Mouse (Mus musculus) layer of hippocampus, postnatal 36 days (tissue): ENCODE results near the gene Leng1. TPM values are rescaled to one million over a fixed set of nuclear protein-coding genes. Genes with fewer than 3 reads are reported as not detected.
"Not testable (repeated sequence)": the region's sequence is repeated elsewhere in the genome, so short reads cannot be mapped to it uniquely, and the experiment has no call there.

Experiments
- DNase-seq, 2 experiments: peaks; one replicate each; pipeline ENCODE4 v3.0.0; 2022
- total RNA-seq, 2 experiments: library from RNA; stranded (reverse); gene quantifications; 2 replicates each; pipeline ENCODE4 v1.2.3; 2021

Leng1 gene
- 1 to 10 TPM; 5.2 to 6.2 TPM for total RNA-seq

DNA sequence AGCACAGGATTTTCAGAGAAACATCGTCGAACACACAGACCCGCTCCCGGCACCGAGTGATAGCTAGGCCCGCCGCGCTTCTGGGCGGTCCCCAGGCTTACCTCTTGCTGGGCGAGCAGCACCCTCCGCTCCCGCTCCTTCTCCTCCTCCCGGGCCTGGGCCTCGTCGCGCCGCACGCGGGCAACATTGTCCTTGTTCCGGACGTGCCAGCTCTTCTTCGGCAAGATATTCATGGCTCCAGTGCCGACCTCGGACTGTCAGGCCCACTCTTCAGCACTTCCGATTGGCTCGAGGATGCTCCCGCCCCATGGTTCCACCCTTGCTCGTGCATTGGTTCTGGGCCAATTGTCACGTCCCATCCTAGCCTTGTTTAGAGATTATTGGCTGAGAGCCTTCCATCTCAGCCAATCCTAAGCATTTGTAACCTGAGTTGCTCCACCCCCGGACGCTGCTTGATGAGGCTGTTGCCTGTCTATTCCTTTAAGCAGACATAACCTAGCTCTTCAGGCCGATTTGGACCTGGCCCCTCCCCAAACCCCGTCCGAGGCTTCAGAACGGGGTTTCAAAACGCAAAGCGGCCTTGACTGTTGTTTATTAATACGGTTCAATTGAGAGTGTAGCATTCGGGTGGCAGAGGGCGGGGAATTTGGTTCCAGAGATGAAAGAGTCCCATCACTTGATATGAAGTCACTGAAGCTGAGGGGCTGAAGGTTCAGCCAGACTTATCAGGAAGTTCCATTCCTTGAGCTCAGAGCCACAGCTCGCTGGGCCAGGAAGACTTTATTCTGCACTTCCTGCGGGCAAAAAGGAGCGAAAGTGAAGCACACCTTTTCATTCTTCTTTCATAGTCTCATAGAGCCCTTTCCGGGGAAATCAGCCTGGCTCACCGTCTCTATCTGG is at the start of gene Leng1:
TSS of gene Leng1 (minus strand) at position 626 of the 900 bp plus-strand sequence.
- DNase-seq, result peak; percentile 96 to 97

DNA sequence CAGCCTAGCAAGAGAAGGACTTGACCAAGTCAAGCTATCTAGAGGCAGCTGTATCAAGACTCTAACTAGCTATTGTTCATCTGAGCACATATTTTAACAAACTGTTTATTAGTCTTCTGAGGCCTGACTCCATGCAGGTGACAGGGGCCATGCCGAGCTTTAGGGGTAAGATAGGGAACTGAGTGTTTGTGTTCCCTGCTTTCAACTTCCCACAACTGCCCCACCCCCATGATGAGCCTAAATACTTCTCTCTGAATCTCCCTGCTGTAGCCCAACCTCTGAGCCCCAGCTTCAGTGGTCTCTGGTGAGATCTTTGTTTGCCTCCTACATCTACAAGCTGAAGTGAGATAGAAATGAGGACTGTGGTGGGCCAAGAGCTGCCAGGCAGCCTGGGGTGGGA is 49.6 kb upstream of the Leng1 start:
- DNase-seq, result no peak

DNA sequence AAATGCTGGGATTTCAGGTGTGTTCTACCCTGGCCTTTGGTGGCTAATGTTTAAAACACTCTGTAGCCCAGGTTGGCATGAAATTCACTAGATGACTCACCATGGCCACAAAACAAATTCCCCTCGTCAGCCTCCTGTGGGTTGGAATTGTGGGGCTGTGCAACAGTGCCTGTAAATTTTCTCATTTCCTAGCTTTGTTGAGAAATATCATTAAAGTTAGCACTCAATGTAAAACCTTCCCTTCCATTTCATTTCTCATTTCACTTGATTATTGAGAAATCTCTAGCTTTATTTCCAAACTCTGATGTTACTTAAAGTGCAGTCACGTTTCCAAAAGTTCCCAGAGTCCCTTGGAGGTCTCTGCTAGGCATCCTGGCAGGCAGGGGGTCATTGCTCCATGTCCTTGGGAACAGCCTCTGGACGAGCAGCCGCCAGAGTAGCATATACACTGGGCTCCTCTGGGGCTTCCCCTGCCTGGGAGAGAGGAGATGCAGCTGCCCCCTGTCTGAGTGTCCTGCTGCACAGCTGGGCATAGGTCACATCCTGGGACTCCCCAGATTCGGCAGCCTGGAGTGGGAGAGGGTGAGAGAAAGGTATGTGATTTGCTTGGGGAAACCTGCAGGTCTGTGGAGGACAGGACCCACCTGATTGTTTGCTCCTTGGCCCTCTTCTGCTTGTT is 46.8 kb upstream of the Leng1 start:
- no peak for DNase-seq

DNA sequence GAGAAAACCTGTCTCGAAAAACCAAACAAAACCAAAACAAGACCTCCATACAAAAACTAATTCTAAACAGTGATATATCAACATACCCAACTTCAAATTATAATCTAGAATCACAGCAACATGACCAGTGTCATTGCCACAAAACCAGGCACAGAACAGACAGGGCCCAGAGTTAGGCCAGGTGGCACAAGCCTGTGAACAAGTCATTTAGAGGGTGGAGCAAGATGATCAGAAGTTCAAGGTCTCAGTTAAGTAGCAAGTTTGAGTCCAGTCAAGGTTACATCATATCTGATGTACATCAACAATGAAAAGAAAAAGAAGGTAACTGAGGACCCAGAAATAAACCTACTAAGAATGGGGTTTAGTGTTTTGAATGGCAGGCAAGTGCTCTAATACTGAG is 43.4 kb upstream of the Leng1 start:
- no peak for DNase-seq

- DNase-seq, result not testable (repeated sequence)
Observed at GRCm38 (mm10) chr7:3708447-3708980, 42.9 kb upstream of the Leng1 start.

- DNase-seq, result no peak
Observed at GRCm38 (mm10) chr7:3707568-3708413, 42.2 kb upstream of the Leng1 start.

DNA sequence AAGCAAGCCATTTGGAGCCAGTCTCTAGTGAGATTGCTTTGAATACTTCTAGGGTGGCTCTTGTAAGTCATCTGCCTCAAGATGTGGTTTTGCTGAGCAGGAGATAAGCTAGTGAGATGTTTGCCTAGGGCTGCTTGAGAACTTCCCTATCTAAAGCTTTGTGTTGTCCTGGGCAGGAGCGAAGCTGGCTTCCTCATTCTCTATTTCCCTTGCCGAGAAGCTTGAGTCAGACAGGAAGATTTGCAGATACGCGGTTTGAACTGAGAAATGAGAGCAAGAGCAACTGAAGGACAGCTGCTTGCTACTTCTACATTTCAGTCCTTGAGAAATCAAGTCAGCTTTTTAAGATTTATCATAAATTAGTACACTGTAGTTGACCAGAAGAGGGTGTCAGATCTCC is 41.4 kb upstream of the Leng1 start:
- no peak for DNase-seq

GRCm38 (mm10) chr7:3706343-3706934 is 40.8 kb upstream of the Leng1 start:
- no peak for DNase-seq

GRCm38 (mm10) chr7:3705911-3706310 is 40.3 kb upstream of the Leng1 start:
- DNase-seq, result no peak

- not testable (repeated sequence) for DNase-seq
Observed at GRCm38 (mm10) chr7:3705461-3705860, 39.8 kb upstream of the Leng1 start.

DNA sequence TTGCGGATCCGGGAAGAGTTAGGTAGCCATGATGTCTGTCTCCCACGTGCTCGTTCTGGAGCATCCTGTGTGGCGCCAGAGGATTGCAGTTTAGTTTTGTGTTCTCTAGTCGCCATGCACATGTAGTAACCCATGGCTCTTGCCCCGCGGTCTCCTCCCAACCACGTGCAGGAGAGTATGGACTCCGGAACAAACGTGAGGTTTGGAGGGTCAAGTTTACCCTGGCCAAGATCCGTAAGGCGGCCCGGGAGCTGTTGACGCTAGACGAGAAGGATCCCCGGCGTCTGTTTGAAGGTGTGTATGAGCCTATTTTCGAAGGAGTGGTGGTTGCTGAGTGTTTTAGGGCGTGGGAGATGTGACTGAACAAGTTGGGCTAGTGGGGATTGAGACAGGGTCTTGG is 38.8 kb upstream of the Leng1 start:
- DNase-seq, result no peak

DNA sequence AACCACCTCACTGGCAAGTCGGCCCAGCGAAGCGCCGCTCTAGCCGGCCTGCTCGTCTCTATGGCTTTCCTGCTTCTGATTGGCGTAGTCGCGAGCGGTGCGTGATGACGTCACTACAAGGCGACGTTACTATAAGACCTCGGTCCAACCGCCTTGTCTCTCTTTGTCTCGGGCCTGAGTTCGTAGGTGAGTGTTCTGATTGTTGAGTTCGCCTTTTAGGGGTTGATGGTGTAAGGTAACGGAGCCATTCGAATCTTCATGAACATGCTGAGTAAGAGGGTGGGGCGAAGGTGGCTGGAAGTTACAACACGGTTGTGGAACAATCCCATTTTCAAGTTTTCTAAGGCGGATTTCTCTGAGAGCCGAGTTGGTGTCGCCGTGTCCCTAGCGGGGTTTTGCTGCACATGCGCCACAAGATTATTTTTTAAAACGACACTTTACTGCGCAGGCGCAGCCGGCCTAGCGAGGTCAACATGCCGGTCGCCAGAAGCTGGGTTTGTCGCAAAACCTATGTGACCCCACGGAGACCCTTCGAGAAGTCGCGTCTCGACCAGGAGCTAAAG is 38.3 kb upstream of the Leng1 start, which contains the start of gene Rps9:
TSS of gene Rps9 (plus strand) at position 115 of the 563 bp plus-strand sequence.
- peak; percentile 95 for DNase-seq

DNA sequence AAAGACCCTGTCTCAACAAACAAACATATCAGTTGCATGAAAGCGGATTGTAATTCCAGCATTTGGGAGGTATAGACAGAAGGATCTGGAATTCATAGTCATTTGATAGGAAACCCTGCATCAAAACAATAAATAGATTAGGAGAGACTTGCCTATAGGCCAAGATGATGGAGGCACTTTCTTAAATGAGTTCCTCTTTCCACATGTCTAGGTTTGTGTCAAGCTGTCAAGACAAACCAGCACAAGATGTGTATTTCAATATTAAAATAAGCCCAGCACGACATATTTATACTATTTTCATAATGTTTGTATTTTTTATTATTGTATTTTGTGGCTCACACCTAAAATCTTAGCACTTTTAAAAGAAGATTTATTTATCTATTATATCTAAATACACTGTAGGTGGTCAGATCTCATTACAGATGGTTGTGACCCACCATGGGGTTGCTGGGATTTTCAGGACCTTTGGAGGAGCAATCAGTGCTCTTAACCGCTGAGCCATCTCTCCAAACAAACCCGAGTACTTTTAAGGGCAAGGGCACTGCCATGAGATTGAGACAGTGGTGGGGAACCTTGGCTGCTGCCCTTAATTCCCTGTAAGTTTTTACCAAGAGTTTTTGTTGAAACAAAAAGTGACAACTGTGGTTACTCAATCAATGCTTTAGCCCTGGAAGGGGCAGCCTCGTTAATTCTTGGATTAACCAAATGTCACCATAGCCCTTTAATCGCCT is 37.7 kb upstream of the Leng1 start:
- DNase-seq, result no peak

DNA sequence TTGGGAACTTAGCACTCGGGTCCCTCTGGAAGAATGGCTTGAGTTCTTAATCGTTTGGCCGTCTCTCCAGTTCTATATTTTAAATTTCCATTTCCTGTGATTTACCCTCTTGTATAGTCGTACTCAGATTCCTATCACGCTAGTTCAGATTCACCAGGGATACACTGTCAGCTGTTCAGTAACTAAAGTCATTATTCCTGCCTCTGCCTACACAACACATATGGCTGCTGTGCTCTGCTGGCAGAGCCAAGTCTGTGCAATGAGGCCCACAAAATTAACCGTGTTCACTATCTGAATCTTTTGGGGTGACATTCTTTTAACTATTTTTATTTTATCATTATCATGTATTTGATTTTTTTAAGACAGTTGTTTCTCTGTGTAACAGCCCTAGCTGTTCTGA is 32.8 kb upstream of the Leng1 start:
- no peak for DNase-seq

DNA sequence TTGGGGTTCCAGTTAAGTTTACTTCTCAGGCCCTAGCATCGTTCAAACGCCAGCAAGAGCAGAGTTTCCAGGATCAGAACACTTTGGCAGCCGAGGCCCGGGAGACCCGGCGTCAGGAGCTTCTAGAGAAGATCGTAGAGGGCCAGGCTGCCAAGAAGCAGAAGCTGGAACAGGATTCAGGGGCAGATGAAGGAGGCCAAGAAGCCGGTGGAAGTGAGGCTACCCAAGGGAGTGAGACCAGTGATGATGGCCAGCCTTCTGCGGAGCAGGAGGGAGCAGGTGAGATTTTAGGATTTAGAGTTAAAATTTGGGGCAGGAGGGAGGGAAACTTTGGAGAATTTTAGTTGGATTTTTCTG is 29.3 kb upstream of the Leng1 start:
- not testable (repeated sequence) for DNase-seq

GRCm38 (mm10) chr7:3694076-3694948 is 28.7 kb upstream of the Leng1 start:
- DNase-seq, result peak in 1 of 2 experiments; percentile 32

GRCm38 (mm10) chr7:3693809-3694075 is 28.1 kb upstream of the Leng1 start:
- no peak for DNase-seq

GRCm38 (mm10) chr7:3692987-3693808 is 27.6 kb upstream of the Leng1 start, which contains the start of gene Mboat7:
TSS of gene Mboat7 (minus strand) at chr7:3693523.
- peak; percentile 94 to 95 for DNase-seq

GRCm38 (mm10) chr7:3692382-3692986 is 26.8 kb upstream of the Leng1 start, which contains the start of gene Tsen34:
TSS of gene Tsen34 (plus strand) at chr7:3692863.
- no peak for DNase-seq
